Mouse (Mus musculus) liver, postnatal 0 days (tissue): Measurements from ENCODE around the gene Dnajb14. TPM values are rescaled to one million over a fixed set of nuclear protein-coding genes. Genes with fewer than 3 reads are reported as not detected.
"Not testable (repeated sequence)": the region's sequence is repeated elsewhere in the genome, so short reads cannot be mapped to it uniquely, and the experiment has no call there.

ENCODE experiments used
- ATAC-seq: fragments of 200-750 bp; cut with Nextera tagmentation; 2 replicates; pipeline ENCODE4 v1.8.0; 2017; ENCODE audit warnings: mild to moderate bottlenecking, moderate library complexity
- DNase-seq: peaks from one replicate; pipeline ENCODE4 v3.0.0-alpha.2; 2016
- H3K27ac ChIP-seq: fragments of 300-500 bp; sonication (generic); 2 replicates; pipeline ENCODE4 v1.5.1; 2014; ENCODE audit warnings: antibody characterized with exemption, moderate library complexity, mild to moderate bottlenecking, low read depth
- H3K27me3 ChIP-seq: fragments of 300-500 bp; sonication (generic); 2 replicates; pipeline ENCODE4 v1.6.1; 2014; ENCODE audit warnings: low read length, control low read depth, mixed read lengths; ENCODE audit not compliant: insufficient read depth
- H3K36me3 ChIP-seq: fragments of 300-500 bp; sonication (generic); replicated peaks from 2 replicates; pipeline ENCODE4 v1.6.1; 2014; ENCODE audit warnings: mild to moderate bottlenecking, control low read depth, low read length, moderate library complexity, mixed read lengths; ENCODE audit not compliant: insufficient read depth
- H3K4me1 ChIP-seq: fragments of 300-500 bp; sonication (generic); 2 replicates; pipeline ENCODE4 v1.6.1; 2014; ENCODE audit warnings: antibody characterized with exemption, mild to moderate bottlenecking, control low read depth; ENCODE audit not compliant: insufficient read depth
- H3K4me2 ChIP-seq: fragments of 300-500 bp; sonication (generic); 2 replicates; pipeline ENCODE4 v1.6.1; 2014; ENCODE audit warnings: low read depth, mild to moderate bottlenecking, low read length, moderate library complexity, mixed read lengths
- H3K4me3 ChIP-seq: fragments of 300-500 bp; sonication (generic); 2 replicates; pipeline ENCODE4 v1.5.1; 2014; ENCODE audit warnings: low read depth, low read length
- H3K9ac ChIP-seq: fragments of 300-500 bp; sonication (generic); replicated peaks from 2 replicates; pipeline ENCODE4 v1.6.1; 2014; ENCODE audit warnings: mild to moderate bottlenecking, moderate library complexity
- H3K9me3 ChIP-seq: fragments of 300-500 bp; sonication (generic); 2 replicates; pipeline ENCODE4 v1.6.1; 2016; ENCODE audit warnings: mild to moderate bottlenecking, control low read depth, low read length, mixed read lengths
- CTCF ChIP-seq: sonication (generic); IDR thresholded peaks from 2 replicates; pipeline ENCODE4 v1.5.1; 2016; ENCODE audit warnings: antibody characterized with exemption, low read depth
- EP300 ChIP-seq: IDR thresholded peaks from 2 replicates; pipeline ENCODE4 v1.6.1; 2016; ENCODE audit warnings: antibody characterized with exemption, low read depth, mild to moderate bottlenecking
- WGBS: fragments of 180-500 bp; shearing (Covaris S2); extraction: QIAGEN DNeasy Blood & Tissue Kit; methylation state at CpG from one replicate; pipeline ENCODE4 v1.1.7; 2014; ENCODE audit not compliant: insufficient replicate concordance; 5-methylcytosine and 5-hydroxymethylcytosine counted together
- polyA plus RNA-seq: library from polyadenylated mRNA; unstranded; fragments of >200 nt; fragmentation: Nextera tagmentation; extraction: Ambion mirVana; gene quantifications from 2 replicates; pipeline ENCODE4 v1.2.1, GENCODE M21; 2015

The Dnajb14 gene
- polyA plus RNA-seq, 1 experiment from 2014 or later, result 6.4 TPM

DNA sequence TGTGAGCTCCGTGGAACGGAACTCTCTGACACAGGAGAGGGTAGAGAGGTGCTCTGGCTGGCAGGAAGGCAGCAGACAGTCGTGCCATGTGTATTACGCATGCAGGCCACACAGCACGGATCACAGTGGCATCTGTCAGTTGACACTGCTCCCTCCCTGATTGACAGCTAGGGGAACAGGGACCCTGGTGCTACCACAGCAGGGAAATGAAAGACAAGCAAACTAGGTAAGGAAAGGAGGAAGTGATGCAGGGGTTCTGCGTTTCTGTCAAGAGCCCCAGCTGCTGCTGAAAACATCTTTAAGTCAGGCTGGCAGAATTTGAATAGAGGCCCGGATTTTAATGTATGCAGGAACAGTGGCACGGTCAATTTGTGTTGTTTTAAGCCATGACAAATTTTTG, 96.0 kb downstream of the Dnajb14 start:
- Histone ChIP-seq H3K4me3 (no peak overlapping the region), H3K27ac (no peak overlapping the region), H3K27me3 (no peaks in the 10 kb centered on the region), H3K9me3 (no peaks in the 10 kb centered on the region), H3K36me3 (peaks cover 60% of the 10 kb centered on the region), H3K4me1 (peaks cover 24% of the 10 kb centered on the region), H3K4me2 (no peak overlapping the region), H3K9ac (no peak overlapping the region)
- TF ChIP-seq CTCF, result 0 out of 2 replicates have a peak, but pooled peaks have one; percentile 7
- TF ChIP-seq EP300, result no peak
- ATAC-seq (no peak), DNase-seq (no peak)
- WGBS, result 59% methylated on average over 8 of the region's 8 CpGs

DNA sequence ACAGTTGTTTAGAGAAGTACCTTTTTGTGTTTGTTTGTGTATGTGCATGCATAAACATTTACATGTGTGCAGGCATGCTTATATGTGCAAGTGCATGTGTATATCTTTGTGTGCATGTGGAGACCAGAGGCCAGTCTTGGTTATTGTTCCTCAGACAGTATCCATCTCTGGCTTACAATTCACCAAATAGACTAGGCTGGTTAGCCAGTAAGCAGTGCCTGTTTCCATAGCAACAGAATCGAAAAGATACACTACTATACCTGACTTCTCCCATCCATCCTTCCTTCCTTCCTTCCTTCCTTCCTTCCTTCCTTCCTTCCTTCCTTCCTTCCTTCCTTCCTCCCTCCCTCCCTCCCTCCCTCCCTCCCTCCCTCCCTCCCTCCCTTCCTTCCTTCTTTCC, 96.5 kb downstream of the Dnajb14 start:
- H3K9ac ChIP-seq, H3K27ac ChIP-seq, DNase-seq, H3K9me3 ChIP-seq, H3K27me3 ChIP-seq, H3K4me2 ChIP-seq, H3K4me3 ChIP-seq, ATAC-seq: not testable (repeated sequence)
- Histone ChIP-seq H3K4me1 (peaks cover 27% of the 10 kb centered on the region), H3K36me3 (peaks cover 60% of the 10 kb centered on the region)
- 54% methylated on average over 1 of the region's 1 CpGs for WGBS

Other genes with a start within 250 kb of the Dnajb14 start
- 0.95 and 2.5 TPM in 2 replicates for gene Ddit4l, start 246.1 kb upstream of the Dnajb14 start, polyA plus RNA-seq
- not detected in 2 replicates for gene Gm21962, start 196.2 kb upstream of the Dnajb14 start, polyA plus RNA-seq
- 651 and 676 TPM in 2 replicates for gene H2afz, start 3.2 kb upstream of the Dnajb14 start, polyA plus RNA-seq
- 44.3 and 46.5 TPM in 2 replicates for gene Lamtor3, start 50.8 kb downstream of the Dnajb14 start, polyA plus RNA-seq
- 9.6 and 10.3 TPM in 2 replicates for gene Dapp1, start 113.9 kb downstream of the Dnajb14 start, polyA plus RNA-seq
- gene 1110002E22Rik, start 197.4 kb downstream of the Dnajb14 start, polyA plus RNA-seq, result 0.01 and 0.06 TPM in 2 replicates
- gene Gm5105, start 199.7 kb downstream of the Dnajb14 start, polyA plus RNA-seq, result not detected in 2 replicates